Mouse (Mus musculus) heart, postnatal 25 days (tissue): ENCODE results near the gene Gm2916. TPM values are rescaled to one million over a fixed set of nuclear protein-coding genes. Genes with fewer than 3 reads are reported as not detected.
"Not testable (repeated sequence)": the region's sequence is repeated elsewhere in the genome, so short reads cannot be mapped to it uniquely, and the experiment has no call there.

ENCODE experiments used
- DNase-seq: peaks from one replicate; pipeline ENCODE4 v3.0.0; 2022; ENCODE audit warnings: low spot score
- intact Hi-C: fragments of 180-260 bp; cut with DNase I; formaldehyde crosslinking; loops from one replicate; pipeline ENCODE4 v1.15.1; 2025
- total RNA-seq, 2 experiments: library from RNA; stranded (reverse); gene quantifications; 2 replicates each; pipeline ENCODE4 v1.2.3; 2021

Gm2916 gene
- total RNA-seq, result not detected

GRCm38 (mm10) chr14:3883872-3884271 is at the start of gene Gm2916:
Gene Gm2916 (plus strand): TSS chr14:3884172.
- DNase-seq, intact Hi-C loops: not testable (repeated sequence)

- intact Hi-C loops, DNase-seq: not testable (repeated sequence)
These were observed 38.0 kb upstream of the Gm2916 start, which contains the start of gene Gm3033 for GRCm38 (mm10) chr14:3845945-3846344. Gene Gm3033 (plus strand): TSS chr14:3846245.

- intact Hi-C loops, DNase-seq: not testable (repeated sequence)
These were observed 47.5 kb downstream of the Gm2916 start, which contains the start of gene Gm3029 for GRCm38 (mm10) chr14:3931456-3931855. Gene Gm3029 (plus strand): TSS chr14:3931756.

- intact Hi-C loops, DNase-seq: not testable (repeated sequence)
These were observed 79.3 kb downstream of the Gm2916 start, which contains the start of gene Gm3095 for GRCm38 (mm10) chr14:3963247-3963646. Gene Gm3095 (plus strand): TSS chr14:3963547.

Other genes with a start within 250 kb of the Gm2916 start
- not detected for gene Gm3012, start 249.7 kb upstream of the Gm2916 start, total RNA-seq
- under 1 TPM; 0.18 to 0.34 TPM for gene Gm3020, start 232.1 kb upstream of the Gm2916 start, total RNA-seq
- gene Gm3043, start 195.4 kb upstream of the Gm2916 start, total RNA-seq, result not detected
- gene Gm3002, start 74.1 kb upstream of the Gm2916 start, total RNA-seq, result under 1 TPM in 1 of 2 experiments, not detected in 1; 0.17 TPM
- gene Gm3033, start 37.9 kb upstream of the Gm2916 start, total RNA-seq, result under 1 TPM in 1 of 2 experiments, not detected in 1; 0.20 TPM
- not detected for gene Gm3029, start 47.6 kb downstream of the Gm2916 start, total RNA-seq
- gene Gm3095, start 79.4 kb downstream of the Gm2916 start, total RNA-seq, result not detected
- under 1 TPM in 1 of 2 experiments, not detected in 1; 0.20 TPM for gene Gm3099, start 114.2 kb downstream of the Gm2916 start, total RNA-seq
- under 1 TPM; 0.59 to 0.81 TPM for gene Gm5796, start 139.8 kb downstream of the Gm2916 start, total RNA-seq
- under 1 TPM; 0.13 to 0.17 TPM for gene Gm3115, start 199.9 kb downstream of the Gm2916 start, total RNA-seq
- gene Gm8108, start 226.4 kb downstream of the Gm2916 start, total RNA-seq, result 1 to 10 TPM in 1 of 2 experiments, under 1 TPM in 1; 0.64 to 1.0 TPM